Mouse (Mus musculus): Measurements from ENCODE around the gene Rarb.

The Rarb gene

DNA sequence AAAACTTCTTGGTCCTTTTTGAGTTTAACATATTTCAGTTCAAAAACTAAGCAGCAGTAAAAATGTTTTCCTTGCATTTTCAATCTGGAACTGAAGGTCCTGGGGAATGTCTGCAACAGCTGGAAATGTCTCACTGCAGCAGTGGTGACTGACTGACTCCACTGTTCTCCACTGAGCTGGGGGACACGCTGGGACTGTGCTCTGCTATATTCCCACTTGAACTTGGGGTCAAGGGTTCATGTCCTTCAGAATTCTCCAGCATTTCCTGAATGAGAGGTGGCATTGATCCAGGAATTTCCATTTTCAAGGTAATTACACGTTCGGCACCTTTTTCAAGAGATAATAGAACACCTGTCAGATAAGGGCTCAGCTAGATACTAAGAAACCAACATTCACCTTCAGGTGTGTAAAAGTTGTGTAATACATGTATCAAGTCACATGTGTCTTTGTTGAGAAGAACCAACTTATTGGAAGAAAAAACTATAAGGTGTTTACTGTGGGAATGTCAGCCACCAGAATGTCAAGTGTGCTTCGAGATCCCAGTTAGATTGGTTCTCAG is 386.9 kb downstream of the Rarb start:
- no peak for DNase-seq

DNA sequence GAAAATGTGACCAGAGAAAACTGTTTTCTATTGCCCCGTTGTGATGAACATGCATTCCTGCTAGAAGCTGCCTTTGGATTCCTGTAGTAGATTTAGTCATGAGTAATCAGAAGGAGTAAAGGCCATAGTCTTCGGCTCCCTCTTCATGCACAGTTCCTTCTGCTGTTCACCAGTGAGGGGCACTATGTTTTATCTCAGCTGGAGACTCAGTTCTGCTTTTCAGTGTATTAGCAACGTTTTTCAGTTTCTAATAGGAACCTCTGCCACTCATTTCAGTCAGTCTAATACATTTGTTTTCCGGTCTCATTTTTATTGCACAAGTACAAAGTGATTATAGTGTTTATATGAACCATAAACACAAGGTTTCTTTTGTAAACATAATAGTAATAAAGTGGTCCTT is 391.4 kb downstream of the Rarb start:
- no peak for DNase-seq

DNA sequence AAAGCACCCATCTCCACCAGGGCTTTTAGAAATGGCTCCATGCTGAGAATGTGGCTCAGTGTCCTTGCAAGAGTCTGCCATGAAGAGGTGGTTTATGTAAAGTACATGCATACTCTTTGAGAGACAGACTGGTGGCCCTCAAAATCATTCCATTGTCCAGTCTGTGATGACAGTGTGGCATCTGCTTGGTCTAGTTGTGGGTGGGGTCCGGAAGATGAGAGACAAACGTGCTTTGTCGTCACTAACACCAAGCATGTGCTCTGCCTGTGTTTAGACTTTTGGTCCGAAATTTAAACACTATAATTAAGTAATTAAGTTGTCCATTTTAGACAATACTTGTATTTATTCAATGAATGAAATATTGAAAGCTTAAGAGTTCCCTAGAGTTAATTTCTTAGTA is 404.8 kb downstream of the Rarb start:
- DNase-seq, result no peak

DNA sequence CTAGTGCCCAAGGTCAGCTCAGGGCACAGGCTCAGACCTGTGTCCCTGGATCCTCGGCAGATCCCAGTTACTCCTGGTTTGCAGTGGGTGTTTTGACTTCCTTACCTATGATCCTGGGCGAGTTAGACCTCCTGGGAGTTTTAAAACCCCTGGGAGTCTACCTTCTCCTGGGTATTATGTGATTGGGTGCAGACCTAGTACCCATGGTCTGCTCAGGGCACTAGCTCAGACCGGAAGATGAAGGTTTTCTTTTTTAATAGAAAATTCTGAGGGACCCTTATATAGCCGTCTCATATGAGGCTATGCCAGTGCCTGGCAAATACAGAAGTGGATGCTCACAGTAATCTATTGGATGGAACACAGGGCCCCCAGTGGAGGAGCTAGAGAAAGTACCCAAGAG is 413.8 kb downstream of the Rarb start:
- no peak for DNase-seq

DNA sequence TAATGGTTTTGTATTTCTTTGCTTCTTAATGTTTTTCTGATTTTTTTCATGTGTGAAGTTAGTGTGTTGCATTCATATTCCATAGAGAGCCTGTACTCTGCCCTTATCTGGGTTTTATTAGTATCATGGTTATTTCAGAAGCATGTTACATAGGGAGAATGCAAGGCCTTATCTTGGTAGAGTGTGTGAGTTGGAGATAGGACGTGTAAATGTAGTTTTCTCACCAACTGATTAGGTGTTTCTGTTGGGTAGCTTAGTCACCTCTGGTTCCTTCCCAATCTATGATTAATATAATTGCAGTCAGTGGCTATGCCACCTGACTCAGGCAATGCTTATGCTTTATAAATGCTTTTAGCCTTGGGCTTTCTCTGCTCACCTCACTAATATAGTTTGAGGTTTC is 434.2 kb downstream of the Rarb start:
- no peak for DNase-seq
